Mouse (Mus musculus) liver, embryonic 15.5 days (tissue): ENCODE measurements around the gene Igfbp6. TPM values are rescaled to one million over a fixed set of nuclear protein-coding genes. Genes with fewer than 3 reads are reported as not detected.

ENCODE experiments used
- ATAC-seq: fragments of 200-750 bp; cut with Nextera tagmentation; 2 replicates; pipeline ENCODE4 v1.8.0; 2017; ENCODE audit warnings: moderate number of reproducible peaks, mild to moderate bottlenecking, moderate library complexity; ENCODE audit not compliant: insufficient read depth
- H3K27ac ChIP-seq: fragments of 300-500 bp; sonication (generic); replicated peaks from 2 replicates; pipeline ENCODE4 v1.5.1; 2015; ENCODE audit warnings: mild to moderate bottlenecking, inconsistent platforms
- H3K27me3 ChIP-seq: fragments of 300-500 bp; sonication (generic); 2 replicates; pipeline ENCODE4 v1.6.1; 2015; ENCODE audit warnings: mild to moderate bottlenecking, inconsistent platforms
- H3K36me3 ChIP-seq: fragments of 300-500 bp; sonication (generic); replicated peaks from 2 replicates; pipeline ENCODE4 v1.6.1; 2015; ENCODE audit warnings: moderate library complexity, mild to moderate bottlenecking, inconsistent platforms
- H3K4me1 ChIP-seq: fragments of 300-500 bp; sonication (generic); replicated peaks from 2 replicates; pipeline ENCODE4 v1.6.1; 2015; ENCODE audit warnings: inconsistent platforms
- H3K4me2 ChIP-seq: fragments of 300-500 bp; sonication (generic); 2 replicates; pipeline ENCODE4 v1.6.1; 2015; ENCODE audit warnings: moderate library complexity, mild to moderate bottlenecking, inconsistent platforms
- H3K4me3 ChIP-seq: fragments of 300-500 bp; sonication (generic); replicated peaks from 2 replicates; pipeline ENCODE4 v1.5.1; 2015; ENCODE audit warnings: mild to moderate bottlenecking, inconsistent platforms
- H3K9ac ChIP-seq: fragments of 300-500 bp; sonication (generic); 2 replicates; pipeline ENCODE4 v1.6.1; 2015; ENCODE audit warnings: moderate library complexity, mild to moderate bottlenecking, inconsistent platforms
- H3K9me3 ChIP-seq: fragments of 300-500 bp; sonication (generic); replicated peaks from 2 replicates; pipeline ENCODE4 v1.6.1; 2016; ENCODE audit warnings: inconsistent platforms
- WGBS: fragments of 180-500 bp; shearing (Covaris S2); methylation state at CpG from one replicate; pipeline ENCODE4 v1.1.7; 2015; ENCODE audit warnings: mixed read lengths; ENCODE audit not compliant: insufficient replicate concordance; 5-methylcytosine and 5-hydroxymethylcytosine counted together
- polyA plus RNA-seq: library from polyadenylated mRNA; unstranded; fragments of >200 nt; fragmentation: Nextera tagmentation; extraction: Ambion mirVana; gene quantifications from 2 replicates; pipeline ENCODE4 v1.2.1, GENCODE M21; 2015

Gene Igfbp6
- polyA plus RNA-seq, 1 experiment from 2014 or later = 1.9 TPM

DNA sequence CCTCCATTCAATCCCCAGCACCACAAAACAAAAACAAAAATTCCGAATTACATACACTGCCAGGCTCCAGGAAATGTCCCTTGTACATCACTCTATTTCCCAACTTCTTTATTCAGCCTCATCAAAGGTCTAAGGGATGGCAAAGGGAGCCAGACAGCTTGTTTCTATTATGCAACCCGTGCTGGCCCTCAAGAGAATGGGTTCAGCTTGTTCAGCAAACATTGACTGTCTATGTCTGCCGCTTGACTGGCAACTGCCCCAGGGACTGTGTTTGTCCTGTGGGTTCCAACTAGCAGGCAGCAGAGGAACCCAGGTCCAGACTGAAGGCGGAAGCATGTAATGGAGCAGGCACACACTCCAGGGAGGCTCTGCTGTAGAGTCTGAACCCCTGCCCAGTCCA, 54.7 kb downstream of the Igfbp6 start:
- H3K4me3 ChIP-seq = no peak overlapping the region
- H3K27ac ChIP-seq = peak overlapping the region; percentile 31
- H3K36me3 ChIP-seq = no peaks in the 10 kb centered on the region
- WGBS = 63% methylated on average over 4 of the region's 4 CpGs
- H3K27me3 ChIP-seq = no peaks in the 10 kb centered on the region
- no peak overlapping the region for H3K9ac ChIP-seq
- peaks cover 48% of the 10 kb centered on the region for H3K4me1 ChIP-seq
- ATAC-seq = no peak
- H3K9me3 ChIP-seq = no peaks in the 10 kb centered on the region
- H3K4me2 ChIP-seq = no peak overlapping the region

Other genes with a start within 250 kb of the Igfbp6 start
- gene Krt4, start 219.6 kb upstream of the Igfbp6 start, polyA plus RNA-seq = 0.22 and 0.29 TPM in 2 replicates
- gene Krt79, start 204.0 kb upstream of the Igfbp6 start, polyA plus RNA-seq = not detected in 2 replicates
- 0.06 TPM in 1 of 2 replicates, not detected in the other for gene Krt78, start 190.1 kb upstream of the Igfbp6 start, polyA plus RNA-seq
- gene Krt8, start 139.9 kb upstream of the Igfbp6 start, polyA plus RNA-seq = 114 and 118 TPM in 2 replicates
- gene Krt18, start 116.2 kb upstream of the Igfbp6 start, polyA plus RNA-seq = 107 and 121 TPM in 2 replicates
- 43.5 and 48.3 TPM in 2 replicates for gene Eif4b, start 70.6 kb upstream of the Igfbp6 start, polyA plus RNA-seq
- gene Tns2, start 43.9 kb upstream of the Igfbp6 start, polyA plus RNA-seq = 4.7 and 5.4 TPM in 2 replicates
- gene Spryd3, start 8.1 kb upstream of the Igfbp6 start, polyA plus RNA-seq = 12.9 and 14.6 TPM in 2 replicates
- 33.1 and 34.7 TPM in 2 replicates for gene Soat2, start 6.2 kb downstream of the Igfbp6 start, polyA plus RNA-seq
- 15.3 and 18.9 TPM in 2 replicates for gene Zfp740, start 58.9 kb downstream of the Igfbp6 start, polyA plus RNA-seq
- gene Csad, start 60.4 kb downstream of the Igfbp6 start, polyA plus RNA-seq = 40.5 and 56.5 TPM in 2 replicates
- gene Itgb7, start 87.6 kb downstream of the Igfbp6 start, polyA plus RNA-seq = 6.4 and 6.6 TPM in 2 replicates
- gene Rarg, start 113.2 kb downstream of the Igfbp6 start, polyA plus RNA-seq = 2.8 and 3.0 TPM in 2 replicates
- gene Gm9918, start 126.2 kb downstream of the Igfbp6 start, polyA plus RNA-seq = not detected in 2 replicates
- 24.9 and 25.6 TPM in 2 replicates for gene Mfsd5, start 135.1 kb downstream of the Igfbp6 start, polyA plus RNA-seq
- gene Espl1, start 151.9 kb downstream of the Igfbp6 start, polyA plus RNA-seq = 23.0 and 24.6 TPM in 2 replicates
- 104 and 114 TPM in 2 replicates for gene Pfdn5, start 181.8 kb downstream of the Igfbp6 start, polyA plus RNA-seq
- gene Myg1, start 187.3 kb downstream of the Igfbp6 start, polyA plus RNA-seq = 38.1 and 40.1 TPM in 2 replicates
- gene Aaas, start 206.4 kb downstream of the Igfbp6 start, polyA plus RNA-seq = 41.7 and 48.3 TPM in 2 replicates
- not detected in 2 replicates for gene Sp7, start 222.8 kb downstream of the Igfbp6 start, polyA plus RNA-seq